Mouse (Mus musculus) urinary bladder, postnatal 36 days (tissue): Measurements from ENCODE around the gene Hs3st4.

Experiments used
- DNase-seq, 2 experiments: peaks; one replicate each; pipeline ENCODE4 v3.0.0; 2022; ENCODE audit warnings: low spot score in 2 of 2, mixed read lengths in 1 of 2

Hs3st4 gene

DNA sequence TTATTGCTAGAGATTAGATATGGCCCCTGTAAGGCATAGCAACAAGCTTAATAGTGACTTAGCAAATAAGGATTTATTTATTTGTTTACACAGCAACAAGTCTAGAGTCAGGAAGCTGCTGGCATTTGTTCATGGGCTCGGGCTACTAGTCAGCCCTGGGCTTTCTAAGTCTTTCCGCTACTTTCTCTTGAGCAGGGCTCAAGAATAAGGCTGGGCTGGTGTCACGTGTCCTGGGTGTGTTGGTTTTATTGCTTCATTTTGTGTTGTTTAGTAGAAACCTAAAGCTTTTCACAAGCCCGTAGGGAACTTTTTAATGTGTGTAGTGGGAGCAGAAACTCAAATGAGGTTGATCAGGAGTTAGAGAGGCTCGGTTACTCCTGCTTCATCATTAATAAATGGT, 153.5 kb downstream of the Hs3st4 start:
- DNase-seq = no peak

DNA sequence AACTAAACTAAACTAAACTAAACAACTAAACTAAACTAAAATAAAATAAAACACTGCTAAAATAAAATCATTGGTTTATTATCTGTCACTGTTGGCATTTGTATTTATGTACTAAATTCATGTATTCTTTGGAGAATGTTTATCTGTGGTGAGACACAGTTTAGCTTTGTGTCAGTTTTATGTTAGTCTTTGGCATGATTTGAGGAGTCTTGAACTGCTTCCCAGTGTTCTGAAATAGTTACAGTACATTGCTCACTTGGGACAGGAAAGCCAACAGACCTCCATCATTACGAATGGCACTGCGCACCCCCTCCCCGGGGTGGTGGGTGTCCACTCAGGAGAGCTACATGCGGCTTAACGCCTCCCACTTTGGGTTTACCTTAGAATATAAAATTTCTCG, 158.6 kb downstream of the Hs3st4 start:
- DNase-seq = no peak

DNA sequence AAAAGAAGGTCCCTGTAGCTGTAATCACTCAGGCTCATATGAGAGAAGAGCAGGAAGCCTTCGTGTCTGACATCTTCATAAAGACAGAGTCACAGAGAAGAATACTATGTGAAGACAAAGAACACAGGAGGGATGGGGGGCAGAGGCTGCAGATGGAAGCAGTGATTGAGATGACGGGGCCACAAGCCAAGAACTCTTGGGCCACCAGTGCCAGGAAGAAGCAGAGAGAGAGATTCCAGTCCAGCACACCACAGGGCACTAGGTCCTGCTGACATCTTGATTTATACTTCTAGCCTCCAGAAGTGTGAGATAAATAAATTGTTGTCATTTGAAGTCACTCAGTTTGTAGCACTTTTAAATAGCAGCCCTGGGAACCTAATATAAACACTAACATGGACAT, 168.2 kb downstream of the Hs3st4 start:
- no peak for DNase-seq

DNA sequence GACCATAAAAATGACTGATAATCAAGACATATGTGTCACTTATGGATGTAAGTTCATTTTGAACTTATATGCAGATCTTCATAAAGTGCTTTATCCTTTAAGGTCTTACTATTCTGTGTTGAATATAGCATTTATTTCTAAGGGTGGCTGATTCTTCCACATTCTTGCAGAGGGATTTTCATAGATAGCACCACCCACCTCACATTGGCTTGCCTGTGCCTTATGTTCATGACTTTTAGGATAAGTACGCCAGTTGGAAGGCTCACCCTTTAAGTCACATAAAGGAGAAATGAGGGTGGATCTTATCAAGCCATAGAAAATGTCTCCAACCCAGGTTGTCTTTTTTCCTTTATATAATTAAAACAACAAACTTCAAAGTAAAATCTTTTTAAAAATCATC, 180.6 kb downstream of the Hs3st4 start:
- DNase-seq = no peak

DNA sequence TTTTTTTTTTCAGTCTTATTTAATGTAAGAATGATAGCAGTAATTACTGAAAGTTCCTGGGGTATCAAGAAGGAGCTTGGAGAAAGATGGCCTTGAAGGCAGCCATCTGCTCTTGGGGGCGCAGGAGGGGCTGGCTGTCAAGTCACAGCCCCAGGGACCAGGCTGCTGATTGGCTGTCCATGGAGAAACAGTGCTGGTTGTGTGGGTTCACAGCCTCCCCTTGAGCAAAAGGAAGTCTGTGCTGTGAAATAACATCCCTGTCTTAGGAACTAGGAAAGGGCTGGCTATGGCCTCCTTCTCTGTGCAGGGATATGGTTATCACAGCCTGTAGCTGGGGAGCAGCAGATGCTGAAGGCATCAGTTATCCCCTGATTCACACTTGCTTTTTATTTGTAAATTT, 183.6 kb downstream of the Hs3st4 start:
- DNase-seq = no peak

DNA sequence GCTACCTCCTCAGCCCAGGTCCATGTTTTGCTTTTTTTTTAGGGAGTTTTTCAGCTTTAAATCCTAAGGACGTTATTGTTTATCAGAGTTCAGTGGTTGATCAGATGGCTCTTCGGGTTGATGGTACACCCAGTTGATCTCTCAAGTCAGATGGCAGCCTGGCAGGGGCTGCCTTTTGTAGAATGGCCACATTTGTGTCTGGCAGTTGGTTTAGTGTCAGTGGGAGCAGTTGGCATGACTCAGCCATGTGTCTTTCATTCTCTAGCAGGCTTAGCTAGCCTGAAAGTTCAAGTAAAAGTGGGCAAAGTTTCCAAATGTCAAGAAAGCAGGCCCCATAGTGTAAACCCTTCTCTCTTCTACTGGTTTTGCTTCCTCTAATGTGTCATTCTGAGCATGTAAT, 186.1 kb downstream of the Hs3st4 start:
- no peak for DNase-seq

DNA sequence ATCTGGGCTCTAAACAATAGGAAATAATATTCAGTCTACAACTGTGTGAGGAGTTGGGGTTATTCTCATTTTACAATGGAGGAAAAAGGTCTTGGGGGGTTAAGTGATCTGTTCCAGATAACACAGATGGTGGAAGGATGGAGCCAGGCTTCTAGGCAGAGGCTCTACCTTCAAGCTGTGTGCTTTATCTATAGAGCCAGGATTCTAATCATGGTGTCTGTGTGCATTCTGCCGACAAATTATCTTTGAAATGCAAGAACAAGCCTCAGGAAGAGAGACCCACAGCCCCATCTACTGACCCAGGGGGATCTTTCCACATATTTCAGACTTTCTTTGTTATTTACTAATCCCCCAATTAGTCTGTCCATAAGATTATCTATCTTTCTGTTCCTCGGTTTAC, 187.3 kb downstream of the Hs3st4 start:
- no peak for DNase-seq

DNA sequence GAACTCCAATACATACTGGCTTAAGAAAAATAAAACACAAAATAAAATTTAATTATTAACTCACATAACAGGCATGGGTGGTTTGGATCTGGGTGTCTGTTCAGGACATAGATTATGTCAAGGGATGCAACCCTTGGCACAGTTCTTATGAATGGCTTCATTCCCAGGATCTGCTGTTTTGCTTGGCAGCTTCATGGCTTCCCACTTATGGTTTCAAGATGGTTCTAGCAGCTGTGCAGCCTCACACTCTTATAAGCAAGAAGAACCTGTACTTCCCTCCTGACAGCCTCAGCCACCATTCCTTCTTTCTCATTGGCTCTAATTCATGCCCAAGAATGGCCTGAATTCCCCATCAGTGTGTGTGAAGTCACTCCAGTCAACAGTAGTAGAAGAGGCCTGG, 189.3 kb downstream of the Hs3st4 start:
- no peak for DNase-seq

DNA sequence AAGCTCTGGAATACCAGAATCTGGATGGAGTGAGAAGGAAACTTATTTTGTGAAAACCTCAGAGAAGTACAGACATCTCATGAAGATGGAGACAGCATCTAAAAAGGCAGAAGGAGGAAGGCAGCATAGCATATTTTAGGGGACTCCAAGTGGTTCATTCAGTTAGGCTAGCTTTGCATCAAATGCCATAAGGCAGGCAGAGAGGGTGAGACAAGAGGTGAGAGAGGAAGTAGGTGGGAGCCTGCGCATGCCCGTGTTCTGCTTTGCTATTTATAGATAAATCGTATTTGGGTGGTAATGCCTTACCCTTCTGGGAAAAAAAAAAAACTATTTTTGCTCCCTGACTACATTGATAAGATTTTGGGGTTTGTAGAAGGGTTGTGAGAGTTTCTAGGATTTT, 198.3 kb downstream of the Hs3st4 start:
- no peak for DNase-seq

DNA sequence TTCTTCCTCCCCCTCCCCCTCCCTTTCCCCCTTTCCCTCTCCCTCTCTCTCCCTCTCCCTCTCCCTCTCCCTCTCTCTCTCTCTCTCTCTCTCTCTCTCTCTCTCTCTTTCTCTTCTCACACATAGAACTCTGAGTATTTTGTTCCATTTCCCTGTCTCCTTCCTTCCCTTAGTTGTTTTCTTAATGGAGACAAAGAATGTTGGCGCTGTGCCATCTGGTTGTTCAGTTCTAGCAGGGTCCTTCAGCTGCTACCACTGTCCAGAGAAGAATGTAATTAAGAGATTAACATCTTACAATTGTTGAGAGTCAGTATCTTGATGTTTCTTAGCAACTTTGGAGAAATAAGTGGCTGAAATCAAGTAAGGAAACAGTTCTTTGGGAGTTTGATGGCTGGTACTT, 202.0 kb downstream of the Hs3st4 start:
- no peak for DNase-seq

DNA sequence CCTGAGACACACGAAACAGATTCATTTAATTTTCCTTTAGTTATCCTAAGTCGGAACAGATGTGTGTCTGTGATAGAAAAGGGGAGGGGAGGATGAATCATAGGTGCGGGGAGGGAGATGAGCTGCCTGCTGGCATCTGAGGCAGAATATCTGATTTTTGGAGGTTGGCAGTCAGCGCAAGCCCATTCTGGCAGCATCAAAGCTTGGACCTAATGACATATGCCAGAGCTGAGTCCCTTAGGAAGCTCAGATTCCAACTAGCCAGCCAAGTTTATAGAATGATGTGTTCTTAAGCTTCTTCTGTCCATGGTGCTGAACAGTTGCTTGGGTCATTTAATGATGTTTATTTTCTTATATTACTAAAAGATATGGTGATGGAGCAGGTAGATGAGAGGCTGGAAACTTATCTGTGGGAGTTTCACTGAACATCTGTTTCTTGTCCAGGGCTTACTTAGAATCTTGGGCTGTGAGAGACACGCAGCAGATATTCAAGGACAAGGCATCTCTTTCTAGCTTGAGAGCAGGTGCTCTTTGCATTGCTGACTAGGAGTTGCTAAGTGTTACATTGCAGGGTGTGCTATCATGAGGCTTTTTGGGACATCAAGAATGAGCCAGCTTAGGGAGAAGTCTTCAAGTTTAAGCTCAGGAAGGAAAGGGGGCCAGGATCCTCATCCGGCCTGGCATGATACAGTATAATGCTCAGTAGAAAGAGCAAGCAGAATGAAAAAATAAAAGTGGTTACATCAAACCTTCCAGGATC, 216.3 kb downstream of the Hs3st4 start:
- no peak for DNase-seq

DNA sequence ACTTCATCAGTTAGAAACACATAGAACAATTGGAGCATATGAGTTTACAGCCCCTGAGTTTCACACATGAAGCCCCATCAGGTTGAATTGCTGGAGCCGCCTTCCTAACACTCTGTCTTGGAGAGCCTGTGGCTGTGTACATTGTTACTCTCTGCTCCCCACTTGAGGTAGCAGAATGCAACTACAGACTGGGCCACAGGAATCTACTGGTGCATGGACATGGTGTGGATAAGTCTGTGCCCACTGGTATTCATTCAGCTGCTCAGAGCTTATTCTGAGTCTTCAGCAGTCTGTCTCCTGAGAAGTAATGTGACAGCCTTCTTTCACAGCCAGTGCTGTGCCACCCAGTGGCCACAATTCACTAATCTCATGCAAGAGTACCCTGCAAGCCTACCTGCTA, 234.3 kb downstream of the Hs3st4 start:
- no peak for DNase-seq

DNA sequence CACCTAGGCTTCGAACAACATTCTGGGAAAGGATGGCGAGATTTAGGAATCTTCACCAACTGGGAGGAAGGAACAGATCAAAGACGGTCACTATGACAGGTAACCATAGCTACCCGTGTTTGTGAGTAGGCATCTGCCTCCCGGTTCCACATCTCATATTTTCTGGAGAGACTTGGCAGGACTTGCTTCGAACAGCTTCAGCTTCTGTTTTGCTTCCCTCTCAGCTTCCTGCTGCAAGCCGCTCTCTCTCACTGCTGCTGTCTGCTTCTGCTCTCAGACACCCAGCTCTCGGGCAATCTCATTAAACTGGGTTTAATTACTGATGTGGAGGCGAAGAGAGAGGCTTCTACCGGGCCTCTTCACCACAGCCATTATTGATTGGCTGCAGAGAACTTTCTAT, 237.9 kb downstream of the Hs3st4 start:
- DNase-seq = no peak

DNA sequence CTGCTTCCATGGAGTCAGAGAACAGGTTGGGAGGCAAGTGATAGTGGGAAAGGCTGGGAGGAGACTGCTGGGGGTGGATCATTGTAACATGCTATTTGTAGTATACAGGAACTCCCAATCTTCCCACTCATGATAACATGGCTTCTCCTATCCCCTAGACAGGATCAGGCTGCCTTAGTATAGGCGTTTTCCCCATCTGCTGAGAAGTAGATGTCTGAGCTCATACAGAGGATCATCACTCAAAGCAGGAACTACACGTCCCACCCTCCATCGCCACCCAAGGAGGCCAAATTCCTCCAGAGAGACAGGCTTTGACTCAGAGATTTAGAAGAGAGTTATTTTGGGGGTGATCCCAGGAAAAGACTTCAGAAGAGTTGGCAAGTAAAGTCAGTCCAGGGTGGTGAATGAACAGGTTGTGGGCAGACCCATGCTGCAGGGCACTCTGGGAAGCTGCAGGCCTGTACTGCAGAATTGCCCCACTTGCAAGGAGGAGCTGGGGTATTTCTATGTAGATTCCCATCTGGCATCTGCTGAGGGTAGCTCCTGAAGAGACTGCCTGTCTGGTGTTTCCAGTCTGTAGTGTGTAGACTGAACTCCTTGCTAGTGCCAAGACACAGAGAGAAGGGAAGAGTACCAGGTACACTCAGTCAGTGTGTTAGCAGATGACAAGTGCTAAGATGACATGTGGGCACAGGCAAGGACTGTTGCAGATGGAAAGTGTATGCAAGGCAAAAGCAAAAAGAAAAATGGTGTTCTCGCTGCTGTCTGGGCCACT, 255.4 kb downstream of the Hs3st4 start:
- DNase-seq = no peak

DNA sequence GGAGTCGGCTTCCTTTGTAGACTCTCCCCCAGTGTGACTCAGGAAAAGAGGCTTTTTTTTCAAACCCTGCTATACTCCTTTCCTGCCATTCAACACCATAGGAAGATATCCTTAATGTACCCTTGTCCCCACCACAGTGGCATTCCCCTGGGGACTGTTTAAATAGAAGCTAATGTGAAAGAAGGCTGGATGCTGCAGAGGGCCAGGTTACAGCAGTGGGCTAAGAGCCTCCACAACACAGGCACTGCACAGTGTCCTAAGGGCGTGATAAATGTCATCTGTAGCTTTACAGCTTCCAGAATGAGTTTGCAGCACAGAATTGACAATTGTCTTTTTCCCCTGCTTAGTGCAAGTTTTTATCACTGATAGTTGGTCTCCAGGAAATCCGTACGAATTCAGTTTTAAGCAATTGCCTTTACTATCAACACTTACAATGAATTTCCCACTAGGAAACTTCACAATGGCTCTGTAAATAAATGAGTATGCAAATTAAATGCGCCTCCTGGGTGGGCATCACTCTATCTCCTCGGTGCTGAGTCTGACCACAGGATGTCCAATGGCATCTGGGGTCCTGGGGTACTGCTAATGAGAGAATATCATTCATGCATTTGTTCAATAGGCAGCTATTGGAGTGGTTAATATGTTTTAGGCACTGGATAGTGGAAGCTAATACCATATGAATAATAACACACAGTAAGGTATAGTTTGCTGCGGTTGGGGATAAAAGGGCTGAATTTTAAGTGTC, 257.4 kb downstream of the Hs3st4 start:
- DNase-seq = no peak

DNA sequence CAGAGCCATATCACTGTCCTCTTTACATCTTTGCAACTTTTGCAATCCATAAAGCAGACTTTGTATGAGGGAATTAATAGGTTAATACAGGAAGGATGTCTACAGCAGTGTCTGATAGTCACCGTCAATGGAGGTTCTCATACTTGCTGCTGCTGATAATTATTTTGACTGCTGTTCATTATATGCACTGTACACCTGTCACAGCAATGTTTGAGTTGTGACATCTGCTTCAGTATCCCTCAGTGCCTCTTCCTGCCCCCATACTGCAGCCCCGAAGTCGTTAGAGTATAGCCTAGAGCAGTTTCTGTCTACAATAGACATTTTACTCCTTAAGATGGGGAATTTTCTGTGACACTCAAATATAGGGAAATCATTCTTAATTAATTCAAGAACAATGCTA, 267.2 kb downstream of the Hs3st4 start:
- DNase-seq = no peak

DNA sequence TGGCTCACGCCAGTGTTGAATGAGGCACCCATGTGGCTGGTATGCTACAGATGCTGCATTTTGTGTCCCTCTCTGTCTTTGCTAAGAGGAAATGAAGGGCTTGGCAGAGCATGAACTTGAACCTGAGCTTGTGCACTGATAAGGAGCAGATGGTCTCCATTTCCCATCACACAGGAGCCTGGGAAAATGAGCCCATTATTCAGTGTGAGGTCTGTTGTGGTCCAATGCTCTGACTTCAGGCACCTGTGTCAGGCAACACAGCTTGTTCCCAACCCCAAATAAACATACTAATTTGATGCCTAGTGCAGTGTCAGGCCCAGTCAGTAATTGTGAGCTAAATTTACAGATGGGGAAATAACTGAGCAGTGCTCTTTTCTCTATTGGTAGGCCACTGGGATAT, 267.9 kb downstream of the Hs3st4 start:
- DNase-seq = no peak

DNA sequence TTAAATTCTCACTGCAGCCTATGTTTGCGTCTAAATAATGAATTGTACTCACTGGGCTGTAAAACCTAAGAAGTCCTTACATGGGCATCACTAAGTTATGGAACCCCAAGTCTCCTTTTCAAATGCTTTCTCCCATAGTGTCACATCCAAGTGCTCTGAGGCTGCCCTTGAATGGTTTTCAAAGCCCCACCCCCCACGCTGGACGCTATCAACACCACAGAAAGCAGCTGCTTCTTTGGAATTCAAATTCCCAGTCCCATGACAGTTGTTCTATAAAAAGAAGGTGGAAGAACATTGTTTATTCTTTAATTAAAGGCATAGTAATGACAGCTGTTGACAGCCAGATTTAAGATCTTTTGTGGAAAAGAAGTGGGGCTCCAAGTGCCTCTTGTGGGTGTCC, 275.8 kb downstream of the Hs3st4 start:
- no peak for DNase-seq

DNA sequence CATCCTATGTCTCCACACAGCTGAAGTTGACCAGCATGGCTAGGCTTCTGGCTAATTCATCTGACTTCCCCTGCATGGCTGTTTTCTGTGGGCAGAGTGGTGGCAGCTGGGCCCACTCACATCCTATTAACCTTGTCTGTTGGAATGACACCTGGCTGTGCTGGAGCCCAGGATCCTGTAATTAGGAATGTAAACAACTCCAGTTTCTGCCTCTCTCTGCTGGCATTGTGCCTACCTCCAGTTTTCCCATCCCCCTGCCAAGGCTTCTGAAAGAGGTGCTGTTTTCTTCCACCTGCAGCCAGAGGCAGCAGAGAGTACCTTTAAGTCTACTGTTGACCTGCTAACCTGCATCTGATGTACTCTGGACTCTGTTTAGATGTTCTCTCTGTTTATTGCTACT, 288.1 kb downstream of the Hs3st4 start:
- DNase-seq = no peak

DNA sequence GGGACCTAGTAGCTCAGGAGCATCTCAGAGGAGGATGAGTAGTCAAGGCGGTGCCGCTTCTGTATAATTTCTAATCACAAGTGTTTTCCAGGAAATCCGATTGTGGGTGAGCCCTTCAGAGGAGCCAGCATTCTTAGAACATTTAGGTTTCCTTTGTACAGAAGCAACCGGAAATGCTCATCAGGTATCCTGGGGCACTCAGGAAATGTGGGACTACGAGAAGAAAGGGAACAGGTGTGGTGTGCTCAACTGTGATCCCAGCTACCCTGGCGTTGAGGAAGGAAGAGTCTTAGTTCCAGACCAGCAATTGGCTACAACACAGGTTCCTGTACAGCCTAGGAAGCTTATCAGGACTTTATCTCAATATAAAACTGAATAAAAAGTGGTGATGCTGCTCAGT, 307.2 kb downstream of the Hs3st4 start:
- no peak for DNase-seq

DNA sequence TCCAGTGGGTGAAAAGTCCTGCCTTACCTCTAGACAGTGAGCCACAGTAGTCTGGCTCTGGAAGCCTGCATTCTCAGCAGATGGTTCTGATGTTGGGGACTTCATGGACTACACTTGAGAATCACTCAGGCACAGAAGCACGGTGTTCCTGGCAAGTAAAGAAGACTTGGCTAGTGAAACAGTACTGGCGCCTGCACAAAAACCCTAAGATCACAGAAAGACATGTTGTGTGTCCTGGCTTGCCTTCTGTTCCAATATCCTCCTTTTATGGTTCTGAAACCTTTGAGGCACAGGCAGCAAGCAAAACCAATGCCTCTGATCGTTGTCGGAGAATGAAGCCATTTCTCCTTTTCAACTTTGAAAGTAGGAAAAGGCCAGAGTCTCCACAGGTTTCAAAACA, 336.8 kb downstream of the Hs3st4 start:
- DNase-seq = no peak

DNA sequence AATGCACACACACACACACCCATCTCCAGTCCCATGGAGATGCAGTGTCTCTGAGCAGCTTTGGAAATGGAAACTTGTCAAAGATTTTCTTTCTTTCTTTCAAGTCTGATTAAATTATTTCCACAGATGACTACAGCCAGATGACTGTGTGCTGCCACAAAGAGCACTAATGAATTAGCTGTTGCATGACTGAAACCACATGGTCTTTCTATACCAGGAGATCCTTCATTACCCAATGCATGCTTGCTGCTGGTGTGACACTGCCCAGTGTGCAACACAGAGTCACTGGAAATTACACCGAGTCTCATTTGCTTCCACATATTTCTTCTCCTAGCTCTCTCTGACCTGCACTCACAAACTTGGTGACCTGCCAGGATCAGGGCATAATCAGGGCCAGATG, 353.0 kb downstream of the Hs3st4 start:
- no peak for DNase-seq

DNA sequence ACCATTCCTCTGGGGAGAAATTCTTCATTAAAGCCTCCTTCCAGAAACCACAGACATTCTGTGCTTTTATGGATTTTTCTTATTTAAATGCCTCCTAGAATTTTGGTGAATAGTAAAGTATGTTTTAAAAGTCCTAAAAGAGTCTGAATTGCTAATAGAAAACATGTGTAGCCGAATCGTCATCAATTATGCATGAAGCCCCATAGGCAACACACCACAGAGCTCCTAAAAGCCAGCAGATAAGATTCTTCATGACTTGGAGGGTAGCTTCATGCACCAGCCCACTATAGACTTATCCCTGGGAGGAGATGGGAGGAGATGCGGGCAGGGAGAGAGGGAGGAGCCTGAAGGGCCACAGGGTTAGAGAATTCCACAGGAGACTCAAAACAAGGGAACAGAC, 358.8 kb downstream of the Hs3st4 start:
- DNase-seq = no peak
